Mouse (Mus musculus) bone marrow macrophage, adult 2 months (primary cell): ENCODE data around the gene Fbxl16.

Source experiments
- CTCF ChIP-seq: IDR thresholded peaks from 2 replicates; pipeline ENCODE4 v1.5.1; 2012; ENCODE audit warnings: low read depth, mild to moderate bottlenecking, low read length, moderate library complexity
- POLR2A ChIP-seq: IDR thresholded peaks from 2 replicates; pipeline ENCODE4 v1.6.1; 2012; ENCODE audit warnings: mild to moderate bottlenecking, low read depth, low read length, borderline replicate concordance

- TF ChIP-seq POLR2A (no peak), CTCF (no peak)
Observed at GRCm38 (mm10) chr17:25791320-25791842, 17.5 kb upstream of the Fbxl16 start.
